Mouse (Mus musculus): ENCODE data around the gene Basp1.

DNA sequence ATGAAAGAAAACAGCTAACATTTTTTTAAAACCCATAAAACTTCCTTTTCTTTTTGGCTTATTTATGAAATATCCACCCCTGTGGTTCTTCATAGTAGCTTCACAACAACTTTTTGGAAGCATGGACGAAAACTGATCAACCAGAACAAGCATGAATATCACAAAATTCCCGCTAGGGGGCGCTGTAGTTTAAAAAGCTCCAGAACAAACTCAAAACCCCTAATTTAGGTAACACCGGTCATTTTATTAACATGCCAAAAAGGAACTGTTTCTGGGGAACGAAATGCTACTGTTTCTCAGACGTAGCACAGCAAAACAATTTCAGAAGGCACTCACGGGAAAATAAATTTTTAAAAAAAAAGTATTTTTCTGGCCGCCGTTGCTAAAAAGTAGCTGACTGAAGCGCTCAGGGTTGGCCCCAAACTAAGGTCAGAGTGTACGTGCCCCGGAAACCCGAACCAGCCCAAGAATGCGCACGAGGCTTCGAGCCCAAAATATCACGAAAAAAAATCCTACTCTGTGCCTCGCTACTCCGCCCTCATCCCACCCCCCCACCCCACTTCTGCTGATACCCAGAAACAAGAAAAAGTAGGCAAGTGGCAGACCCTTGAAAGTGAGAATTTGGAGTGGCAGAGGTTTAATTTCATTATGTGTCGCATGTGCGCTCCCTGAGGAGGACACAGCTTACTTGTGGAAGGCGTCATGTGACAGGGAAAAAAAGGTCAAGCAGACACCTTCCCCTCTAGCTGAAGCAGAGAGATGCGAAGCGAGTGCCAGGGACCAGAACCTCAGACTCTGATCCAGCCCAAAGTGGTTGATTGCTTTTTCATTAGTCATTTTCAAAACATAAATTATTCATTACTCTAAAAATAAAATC, 27.7 kb upstream of the Basp1 start:
- no peak for TF ChIP-seq POLR2A (IDR thresholded peaks at IDR 0.05; ENCODE audit: insufficient read depth, low read depth, low read length)
- peak; percentile 88 for TF ChIP-seq CTCF (IDR thresholded peaks at IDR 0.05)
- no peak for TF ChIP-seq EP300 (IDR thresholded peaks at IDR 0.05; ENCODE audit: insufficient read depth, low read depth, low read length)
